Mouse (Mus musculus): ENCODE measurements around the gene Oxtr. TPM values are rescaled to one million over a fixed set of nuclear protein-coding genes. Genes with fewer than 3 reads are reported as not detected.

Oxtr gene
- polyA plus RNA-seq, 1 experiment from 2014 or later, result 0.64 TPM

- no peak overlapping the region for H3K9ac ChIP-seq (replicated peaks; ENCODE audit: low read length)
- DNase-seq (no peak), ATAC-seq (ENCODE audit: low FRiP score, low TSS enrichment) (no peak)
- no peak overlapping the region for H3K4me3 ChIP-seq (replicated peaks; ENCODE audit: low read depth, low read length)
- H3K9me3 ChIP-seq (ENCODE audit: control insufficient read depth, low read length), result no peaks in the 10 kb centered on the region
- H3K27me3 ChIP-seq (ENCODE audit: control insufficient read depth, insufficient read depth, low read length), result no peaks in the 10 kb centered on the region
- no peak overlapping the region for H3K4me2 ChIP-seq (ENCODE audit: low read length)
- no peaks in the 10 kb centered on the region for H3K36me3 ChIP-seq (ENCODE audit: control insufficient read depth, insufficient read depth, low read length)
- no peak overlapping the region for H3K27ac ChIP-seq (replicated peaks; ENCODE audit: low read depth, low read length)
- no peaks in the 10 kb centered on the region for H3K4me1 ChIP-seq (ENCODE audit: control insufficient read depth, insufficient read depth, low read length)
These were observed 23.7 kb downstream of the Oxtr start for GRCm38 (mm10) chr6:112466001-112466400.

- Histone ChIP-seq H3K27me3 (ENCODE audit: control insufficient read depth, insufficient read depth, low read length) (no peaks in the 10 kb centered on the region), H3K4me1 (ENCODE audit: control insufficient read depth, insufficient read depth, low read length) (no peaks in the 10 kb centered on the region), H3K9me3 (ENCODE audit: control insufficient read depth, low read length) (no peaks in the 10 kb centered on the region), H3K4me2 (ENCODE audit: low read length) (no peak overlapping the region), H3K4me3 (replicated peaks; ENCODE audit: low read depth, low read length) (no peak overlapping the region), H3K9ac (replicated peaks; ENCODE audit: low read length) (no peak overlapping the region), H3K36me3 (ENCODE audit: control insufficient read depth, insufficient read depth, low read length) (no peaks in the 10 kb centered on the region), H3K27ac (replicated peaks; ENCODE audit: low read depth, low read length) (no peak overlapping the region)
- ATAC-seq (ENCODE audit: low FRiP score, low TSS enrichment), result no peak
- 86% methylated on average over 3 of the region's 3 CpGs for WGBS
- DNase-seq, result no peak
These were observed 24.3 kb downstream of the Oxtr start for GRCm38 (mm10) chr6:112465441-112465840.

GRCm38 (mm10) chr6:112463331-112463730 is 26.4 kb downstream of the Oxtr start:
- Histone ChIP-seq H3K9ac (replicated peaks; ENCODE audit: low read length) (no peak overlapping the region), H3K36me3 (ENCODE audit: control insufficient read depth, insufficient read depth, low read length) (no peaks in the 10 kb centered on the region), H3K27me3 (ENCODE audit: control insufficient read depth, insufficient read depth, low read length) (no peaks in the 10 kb centered on the region), H3K4me2 (ENCODE audit: low read length) (no peak overlapping the region), H3K4me1 (ENCODE audit: control insufficient read depth, insufficient read depth, low read length) (no peaks in the 10 kb centered on the region), H3K27ac (replicated peaks; ENCODE audit: low read depth, low read length) (no peak overlapping the region), H3K9me3 (ENCODE audit: control insufficient read depth, low read length) (no peaks in the 10 kb centered on the region), H3K4me3 (replicated peaks; ENCODE audit: low read depth, low read length) (no peak overlapping the region)
- ATAC-seq (ENCODE audit: low FRiP score, low TSS enrichment), result no peak
- 81% methylated on average over 6 of the region's 6 CpGs for WGBS
- DNase-seq, result no peak

GRCm38 (mm10) chr6:112461459-112461858 is 28.3 kb downstream of the Oxtr start:
- no peaks in the 10 kb centered on the region for H3K9me3 ChIP-seq (ENCODE audit: control insufficient read depth, low read length)
- WGBS, result 91% methylated on average over 5 of the region's 5 CpGs
- no peak overlapping the region for H3K4me3 ChIP-seq (replicated peaks; ENCODE audit: low read depth, low read length)
- no peak overlapping the region for H3K4me2 ChIP-seq (ENCODE audit: low read length)
- H3K27me3 ChIP-seq (ENCODE audit: control insufficient read depth, insufficient read depth, low read length), result no peaks in the 10 kb centered on the region
- DNase-seq (no peak), ATAC-seq (ENCODE audit: low FRiP score, low TSS enrichment) (no peak)
- H3K4me1 ChIP-seq (ENCODE audit: control insufficient read depth, insufficient read depth, low read length), result no peaks in the 10 kb centered on the region
- H3K36me3 ChIP-seq (ENCODE audit: control insufficient read depth, insufficient read depth, low read length), result no peaks in the 10 kb centered on the region
- H3K9ac ChIP-seq (replicated peaks; ENCODE audit: low read length), result no peak overlapping the region
- H3K27ac ChIP-seq (replicated peaks; ENCODE audit: low read depth, low read length), result no peak overlapping the region

- H3K27ac ChIP-seq (replicated peaks; ENCODE audit: low read depth, low read length), result no peak within 1 kb of the TSS
- DNase-seq (no peak), ATAC-seq (ENCODE audit: low FRiP score, low TSS enrichment) (no peak)
- no peaks in the 10 kb centered on the region for H3K36me3 ChIP-seq (ENCODE audit: control insufficient read depth, insufficient read depth, low read length)
- H3K27me3 ChIP-seq (ENCODE audit: control insufficient read depth, insufficient read depth, low read length), result no peaks in the 10 kb centered on the region
- H3K4me1 ChIP-seq (ENCODE audit: control insufficient read depth, insufficient read depth, low read length), result no peaks in the 10 kb centered on the region
- no peak within 1 kb of the TSS for H3K9ac ChIP-seq (replicated peaks; ENCODE audit: low read length)
- 81% methylated on average over 12 of the region's 12 CpGs for WGBS
- no peak within 1 kb of the TSS for H3K4me3 ChIP-seq (replicated peaks; ENCODE audit: low read depth, low read length)
- no peak within 1 kb of the TSS for H3K4me2 ChIP-seq (ENCODE audit: low read length)
- no peaks in the 10 kb centered on the region for H3K9me3 ChIP-seq (ENCODE audit: control insufficient read depth, low read length)
These were observed 30.4 kb downstream of the Oxtr start, which contains the start of gene Cav3 for GRCm38 (mm10) chr6:112459341-112459749. Gene Cav3 (plus strand): TSS chr6:112459505.

- H3K27ac ChIP-seq (replicated peaks; ENCODE audit: low read depth, low read length), result no peak overlapping the region
- H3K9me3 ChIP-seq (ENCODE audit: control insufficient read depth, low read length), result no peaks in the 10 kb centered on the region
- H3K36me3 ChIP-seq (ENCODE audit: control insufficient read depth, insufficient read depth, low read length), result no peaks in the 10 kb centered on the region
- H3K4me3 ChIP-seq (replicated peaks; ENCODE audit: low read depth, low read length), result no peak overlapping the region
- DNase-seq, result no peak
- 86% methylated on average over 3 of the region's 3 CpGs for WGBS
- no peak for ATAC-seq (ENCODE audit: low FRiP score, low TSS enrichment)
- H3K4me2 ChIP-seq (ENCODE audit: low read length), result no peak overlapping the region
- H3K4me1 ChIP-seq (ENCODE audit: control insufficient read depth, insufficient read depth, low read length), result no peaks in the 10 kb centered on the region
- no peaks in the 10 kb centered on the region for H3K27me3 ChIP-seq (ENCODE audit: control insufficient read depth, insufficient read depth, low read length)
- no peak overlapping the region for H3K9ac ChIP-seq (replicated peaks; ENCODE audit: low read length)
These were observed 44.1 kb downstream of the Oxtr start for GRCm38 (mm10) chr6:112445675-112446074.

GRCm38 (mm10) chr6:112426018-112426732 is 63.6 kb downstream of the Oxtr start:
- Histone ChIP-seq H3K27ac (replicated peaks; ENCODE audit: low read depth, low read length) (no peak overlapping the region), H3K9ac (replicated peaks; ENCODE audit: low read length) (no peak overlapping the region), H3K9me3 (ENCODE audit: control insufficient read depth, low read length) (peaks cover 3% of the 10 kb centered on the region; the same call in 1 of the 2 replicates), H3K4me1 (ENCODE audit: control insufficient read depth, insufficient read depth, low read length) (no peaks in the 10 kb centered on the region), H3K36me3 (ENCODE audit: control insufficient read depth, insufficient read depth, low read length) (no peaks in the 10 kb centered on the region), H3K4me3 (replicated peaks; ENCODE audit: low read depth, low read length) (no peak overlapping the region), H3K27me3 (ENCODE audit: control insufficient read depth, insufficient read depth, low read length) (no peaks in the 10 kb centered on the region), H3K4me2 (ENCODE audit: low read length) (no peak overlapping the region)
- DNase-seq (no peak), ATAC-seq (ENCODE audit: low FRiP score, low TSS enrichment) (no peak)
- WGBS, result 76% methylated on average over 6 of the region's 6 CpGs

- Histone ChIP-seq H3K27ac (replicated peaks; ENCODE audit: low read depth, low read length) (no peak overlapping the region), H3K4me1 (ENCODE audit: control insufficient read depth, insufficient read depth, low read length) (no peaks in the 10 kb centered on the region), H3K9ac (replicated peaks; ENCODE audit: low read length) (no peak overlapping the region), H3K9me3 (ENCODE audit: control insufficient read depth, low read length) (peaks cover 3% of the 10 kb centered on the region; the same call in 1 of the 2 replicates), H3K4me3 (replicated peaks; ENCODE audit: low read depth, low read length) (no peak overlapping the region), H3K36me3 (ENCODE audit: control insufficient read depth, insufficient read depth, low read length) (no peaks in the 10 kb centered on the region), H3K4me2 (ENCODE audit: low read length) (no peak overlapping the region), H3K27me3 (ENCODE audit: control insufficient read depth, insufficient read depth, low read length) (no peaks in the 10 kb centered on the region)
- no peak for ATAC-seq (ENCODE audit: low FRiP score, low TSS enrichment)
- no peak for DNase-seq
- WGBS, result 87% methylated on average over 8 of the region's 8 CpGs
These were observed 65.8 kb downstream of the Oxtr start for GRCm38 (mm10) chr6:112423746-112424501.
